Mouse (Mus musculus) neural tube, embryonic 14.5 days (tissue): ENCODE measurements around the gene Hid1. TPM values are rescaled to one million over a fixed set of nuclear protein-coding genes. Genes with fewer than 3 reads are reported as not detected.

Source experiments
- ATAC-seq: fragments of 200-750 bp; cut with Nextera tagmentation; 2 replicates; pipeline ENCODE4 v1.8.0; 2017; ENCODE audit warnings: low read depth, mild to moderate bottlenecking, moderate TSS enrichment, moderate library complexity
- H3K27ac ChIP-seq: fragments of 300-500 bp; sonication (generic); 2 replicates; pipeline ENCODE4 v1.5.1; 2014; ENCODE audit warnings: low read depth, mild to moderate bottlenecking, control low read depth, low read length, moderate library complexity, mixed read lengths
- H3K27me3 ChIP-seq: fragments of 300-500 bp; sonication (generic); 2 replicates; pipeline ENCODE4 v1.6.1; 2014; ENCODE audit warnings: low read length; ENCODE audit not compliant: control insufficient read depth, insufficient read depth
- H3K36me3 ChIP-seq: fragments of 300-500 bp; sonication (generic); 2 replicates; pipeline ENCODE4 v1.6.1; 2014; ENCODE audit warnings: low read length, mixed read lengths; ENCODE audit not compliant: control insufficient read depth, insufficient read depth
- H3K4me1 ChIP-seq: fragments of 300-500 bp; sonication (generic); 2 replicates; pipeline ENCODE4 v1.6.1; 2014; ENCODE audit warnings: low read length; ENCODE audit not compliant: control insufficient read depth, insufficient read depth
- H3K4me2 ChIP-seq: fragments of 300-500 bp; sonication (generic); 2 replicates; pipeline ENCODE4 v1.6.1; 2014; ENCODE audit warnings: mild to moderate bottlenecking, low read depth, low read length, control low read depth
- H3K4me3 ChIP-seq: fragments of 300-500 bp; sonication (generic); 2 replicates; pipeline ENCODE4 v1.5.1; 2014; ENCODE audit warnings: low read depth, low read length, control low read depth, mixed read lengths
- H3K9ac ChIP-seq: fragments of 300-500 bp; sonication (generic); replicated peaks from 2 replicates; pipeline ENCODE4 v1.6.1; 2014; ENCODE audit warnings: low read depth, mild to moderate bottlenecking, control low read depth, low read length, mixed read lengths
- H3K9me3 ChIP-seq: fragments of 300-500 bp; sonication (generic); 2 replicates; pipeline ENCODE4 v1.6.1; 2016; ENCODE audit warnings: low read length; ENCODE audit not compliant: control insufficient read depth
- WGBS: fragments of 180-500 bp; shearing (Covaris S2); extraction: QIAGEN DNeasy Blood & Tissue Kit; methylation state at CpG from one replicate; pipeline ENCODE4 v1.1.7; 2014; 5-methylcytosine and 5-hydroxymethylcytosine counted together
- polyA plus RNA-seq: library from polyadenylated mRNA; unstranded; fragments of >200 nt; fragmentation: Nextera tagmentation; extraction: Ambion mirVana; gene quantifications from 2 replicates; pipeline ENCODE4 v1.2.1, GENCODE M21; 2014

Hid1 gene
- polyA plus RNA-seq, 1 experiment from 2014 or later, result 41.7 TPM

DNA sequence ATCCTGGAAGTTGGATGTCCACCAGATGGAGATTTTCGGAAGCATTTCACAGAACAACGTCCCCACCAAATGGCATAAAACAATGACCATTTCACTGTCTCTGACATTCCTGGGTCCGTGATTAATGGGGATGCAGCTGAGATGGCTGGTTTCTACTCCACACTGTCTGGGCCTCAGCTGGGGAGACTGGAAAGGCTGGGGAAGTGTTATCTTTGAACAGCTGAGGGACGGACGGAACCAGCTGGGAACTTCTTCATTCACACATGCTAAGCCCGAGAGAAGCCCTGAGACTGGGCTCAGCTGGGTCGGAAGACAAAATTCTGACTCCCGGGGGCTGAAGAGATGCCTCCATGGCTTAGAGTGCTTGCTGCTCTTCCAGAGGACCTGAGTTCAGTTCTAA, 3.8 kb upstream of the Hid1 start:
- Histone ChIP-seq H3K9ac (no peak overlapping the region), H3K4me2 (no peak overlapping the region), H3K4me3 (no peak overlapping the region), H3K27ac (no peak overlapping the region), H3K4me1 (0 out of 2 replicates have a peak, but pooled peaks cover 7% of the 10 kb centered on the region), H3K27me3 (no peaks in the 10 kb centered on the region; the same call in 1 of the 2 replicates), H3K36me3 (no peaks in the 10 kb centered on the region), H3K9me3 (no peaks in the 10 kb centered on the region)
- 45% methylated on average over 8 of the region's 8 CpGs for WGBS
- no peak for ATAC-seq

- Histone ChIP-seq H3K9me3 (no peaks in the 10 kb centered on the region), H3K27ac (no peak overlapping the region), H3K27me3 (no peaks in the 10 kb centered on the region; the same call in 1 of the 2 replicates), H3K36me3 (no peaks in the 10 kb centered on the region), H3K4me3 (no peak overlapping the region), H3K9ac (no peak overlapping the region), H3K4me2 (no peak overlapping the region), H3K4me1 (0 out of 2 replicates have a peak, but pooled peaks cover 7% of the 10 kb centered on the region)
- ATAC-seq, result no peak
- 53% methylated on average over 7 of the region's 7 CpGs for WGBS
These were observed 2.8 kb upstream of the Hid1 start for GRCm38 (mm10) chr11:115370368-115370767.

- peak overlapping the region; percentile 69 for H3K4me3 ChIP-seq
- peak overlapping the region; percentile 65 for H3K9ac ChIP-seq
- ATAC-seq, result peak; percentile 72
- H3K4me1 ChIP-seq, result no peaks in the 10 kb centered on the region
- peak overlapping the region; percentile 89 for H3K4me2 ChIP-seq
- no peaks in the 10 kb centered on the region for H3K36me3 ChIP-seq
- no peaks in the 10 kb centered on the region for H3K27me3 ChIP-seq
- peak overlapping the region; percentile 74 for H3K27ac ChIP-seq
- no peaks in the 10 kb centered on the region for H3K9me3 ChIP-seq
- under 1% methylated on average over 28 of the region's 28 CpGs for WGBS
These were observed 706 bp downstream of the Hid1 start for GRCm38 (mm10) chr11:115366706-115367394.

DNA sequence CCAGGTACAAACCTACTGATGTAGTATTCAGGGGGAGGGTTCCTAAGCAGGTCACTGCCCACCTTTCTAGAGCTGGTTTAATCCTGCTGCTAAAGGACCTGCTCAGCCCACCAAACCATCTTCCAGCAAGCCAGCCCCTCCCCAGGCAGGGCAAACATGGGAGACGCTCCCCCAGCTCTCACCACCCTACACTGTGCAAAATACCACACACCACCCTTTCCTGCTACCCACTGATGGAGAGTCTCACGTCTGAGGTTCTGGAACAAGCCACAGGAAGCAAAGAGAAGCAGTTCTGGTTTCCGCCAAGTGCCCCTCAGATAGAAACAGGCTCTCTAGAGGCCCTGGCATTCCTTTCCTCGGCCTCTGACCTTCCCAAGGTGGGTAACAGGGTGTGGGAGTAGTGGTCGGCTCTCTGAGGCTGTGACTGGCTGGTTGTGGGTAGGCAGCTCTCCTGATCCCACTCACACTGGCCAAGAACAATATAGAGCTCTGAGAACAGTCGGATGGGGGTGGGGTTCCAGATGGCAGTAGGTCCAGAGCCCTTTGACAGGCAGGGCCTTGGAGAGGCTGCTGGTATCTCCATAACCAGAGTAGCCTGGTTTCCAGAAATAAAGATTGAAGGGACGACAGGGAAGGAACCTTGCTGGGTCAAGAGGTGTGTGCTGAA, 1.4 kb downstream of the Hid1 start:
- H3K36me3 ChIP-seq, result no peaks in the 10 kb centered on the region
- H3K4me2 ChIP-seq, result peak overlapping the region; percentile 89
- no peaks in the 10 kb centered on the region for H3K4me1 ChIP-seq
- peak overlapping the region; percentile 65 for H3K9ac ChIP-seq
- H3K27ac ChIP-seq, result no peak overlapping the region
- H3K9me3 ChIP-seq, result no peaks in the 10 kb centered on the region
- 51% methylated on average over 7 of the region's 7 CpGs for WGBS
- H3K27me3 ChIP-seq, result no peaks in the 10 kb centered on the region
- peak overlapping the region; percentile 69 for H3K4me3 ChIP-seq
- ATAC-seq, result peak; percentile 15; the same call in 1 of the 2 replicates

- H3K36me3 ChIP-seq, result no peaks in the 10 kb centered on the region
- no peak overlapping the region for H3K27ac ChIP-seq
- no peaks in the 10 kb centered on the region for H3K27me3 ChIP-seq
- no peak for ATAC-seq
- H3K4me3 ChIP-seq, result no peak overlapping the region
- H3K4me2 ChIP-seq, result no peak overlapping the region
- H3K9me3 ChIP-seq, result no peaks in the 10 kb centered on the region
- H3K9ac ChIP-seq, result no peak overlapping the region
- 90% methylated on average over 3 of the region's 3 CpGs for WGBS
- H3K4me1 ChIP-seq, result no peaks in the 10 kb centered on the region
These were observed 3.4 kb downstream of the Hid1 start for GRCm38 (mm10) chr11:115364136-115364535.

GRCm38 (mm10) chr11:115359726-115360125, 7.8 kb downstream of the Hid1 start:
- H3K4me3 ChIP-seq, result no peak overlapping the region
- H3K36me3 ChIP-seq, result peaks cover 6% of the 10 kb centered on the region
- H3K27ac ChIP-seq, result 0 out of 2 replicates have a peak overlapping the region, but pooled peaks have one; percentile 28
- no peaks in the 10 kb centered on the region for H3K9me3 ChIP-seq
- 71% methylated on average over 6 of the region's 6 CpGs for WGBS
- no peak overlapping the region for H3K4me2 ChIP-seq
- H3K27me3 ChIP-seq, result no peaks in the 10 kb centered on the region
- no peak for ATAC-seq
- H3K4me1 ChIP-seq, result peaks cover 3% of the 10 kb centered on the region; the same call in 1 of the 2 replicates
- no peak overlapping the region for H3K9ac ChIP-seq

- peak; percentile 29; the same call in 1 of the 2 replicates for ATAC-seq
- peaks cover 6% of the 10 kb centered on the region for H3K36me3 ChIP-seq
- H3K27ac ChIP-seq, result 0 out of 2 replicates have a peak overlapping the region, but pooled peaks have one; percentile 28
- no peak overlapping the region; the same call in 1 of the 2 replicates for H3K9ac ChIP-seq
- H3K27me3 ChIP-seq, result no peaks in the 10 kb centered on the region
- H3K9me3 ChIP-seq, result no peaks in the 10 kb centered on the region
- 31% methylated on average over 3 of the region's 3 CpGs for WGBS
- peaks cover 3% of the 10 kb centered on the region; the same call in 1 of the 2 replicates for H3K4me1 ChIP-seq
- H3K4me3 ChIP-seq, result no peak overlapping the region
- H3K4me2 ChIP-seq, result no peak overlapping the region
These were observed 8.3 kb downstream of the Hid1 start for GRCm38 (mm10) chr11:115359293-115359692.

DNA sequence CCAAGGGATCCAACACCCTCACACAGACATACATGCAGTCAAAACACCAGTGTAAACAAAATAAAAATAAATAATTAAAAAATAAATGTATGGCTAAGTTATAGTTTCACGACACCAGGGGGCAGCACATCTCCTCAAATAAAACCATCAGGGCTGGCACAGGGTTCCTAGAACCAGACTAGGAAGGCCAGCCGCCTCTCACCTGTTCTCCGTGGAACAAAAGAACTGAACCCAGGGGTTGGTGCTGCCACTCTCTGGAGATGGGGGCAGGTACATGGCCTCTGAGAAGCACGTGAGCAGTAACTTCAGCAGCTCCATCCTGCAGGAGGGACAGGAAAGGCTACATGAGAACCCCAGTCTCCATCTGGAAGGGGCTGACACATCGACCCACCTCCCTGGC, 9.1 kb downstream of the Hid1 start:
- Histone ChIP-seq H3K27ac (peak overlapping the region; percentile 1; the same call in 1 of the 2 replicates), H3K4me1 (peaks cover 3% of the 10 kb centered on the region; the same call in 1 of the 2 replicates), H3K36me3 (peaks cover 6% of the 10 kb centered on the region), H3K4me3 (no peak overlapping the region), H3K9me3 (no peaks in the 10 kb centered on the region), H3K4me2 (no peak overlapping the region), H3K27me3 (no peaks in the 10 kb centered on the region), H3K9ac (no peak overlapping the region)
- ATAC-seq, result peak; percentile 50; the same call in 1 of the 2 replicates
- WGBS, result 15% methylated on average over 5 of the region's 5 CpGs

DNA sequence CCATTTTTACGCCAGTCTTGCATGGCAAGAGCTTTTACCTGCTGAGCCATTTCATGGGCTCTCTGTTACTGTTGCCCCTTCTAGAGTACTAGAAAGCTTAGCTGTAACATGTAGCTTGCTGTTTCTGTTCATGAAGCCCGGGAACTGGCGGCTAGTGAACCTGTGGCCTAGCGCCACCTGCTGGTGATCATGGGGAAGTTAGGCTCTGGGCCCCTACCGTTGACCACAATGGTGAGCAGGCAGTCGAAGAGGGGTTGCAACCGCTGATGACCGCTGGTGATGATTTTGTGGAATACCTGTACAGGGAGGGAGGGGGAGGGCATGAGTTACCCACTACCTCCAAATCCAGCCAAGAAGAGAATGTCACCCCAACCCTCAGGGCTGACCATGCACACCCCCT, 13.4 kb downstream of the Hid1 start:
- Histone ChIP-seq H3K4me1 (peaks cover 3% of the 10 kb centered on the region; the same call in 1 of the 2 replicates), H3K9me3 (no peaks in the 10 kb centered on the region), H3K4me2 (no peak overlapping the region), H3K9ac (no peak overlapping the region), H3K36me3 (peaks cover 20% of the 10 kb centered on the region), H3K4me3 (no peak overlapping the region), H3K27ac (no peak overlapping the region), H3K27me3 (no peaks in the 10 kb centered on the region; the same call in 1 of the 2 replicates)
- peak; percentile 48; the same call in 1 of the 2 replicates for ATAC-seq
- 7% methylated on average over 8 of the region's 8 CpGs for WGBS
